Mouse (Mus musculus) liver, embryonic 14.5 days (tissue): ENCODE data around the gene Patz1.

Source experiments
- CTCF ChIP-seq: IDR thresholded peaks from 2 replicates; pipeline ENCODE4 v1.5.1; 2016; ENCODE audit warnings: antibody characterized with exemption, low read depth, control low read depth
- EP300 ChIP-seq: IDR thresholded peaks from 2 replicates; pipeline ENCODE4 v1.6.1; 2016; ENCODE audit warnings: antibody characterized with exemption, low read depth

GRCm38 (mm10) chr11:3290640-3291310, 2.1 kb downstream of the Patz1 start:
- TF ChIP-seq CTCF (no peak), EP300 (no peak)
